Mouse (Mus musculus): ENCODE data around the gene Cfap45.

Cfap45 gene

GRCm38 (mm10) chr1:172493516-172493915 lies 27.1 kb upstream of the Cfap45 start:
- no peak for DNase-seq (ENCODE audit: low read depth in 2 of 2, low spot score in 2 of 2)

GRCm38 (mm10) chr1:172496030-172496429 lies 24.6 kb upstream of the Cfap45 start:
- no peak for DNase-seq (ENCODE audit: low read depth in 2 of 2, low spot score in 2 of 2)

- no peak for DNase-seq (ENCODE audit: low read depth in 2 of 2, low spot score in 2 of 2)
These were observed 23.2 kb upstream of the Cfap45 start for GRCm38 (mm10) chr1:172497428-172497827.

GRCm38 (mm10) chr1:172499765-172500441 lies 20.7 kb upstream of the Cfap45 start, which contains the start of gene Tagln2:
Gene Tagln2, plus strand, starts transcription at chr1:172500047.
- DNase-seq (ENCODE audit: low read depth in 2 of 2, low spot score in 2 of 2) = peak; percentile 24 to 32

- peak in 1 of 2 experiments; percentile 9 for DNase-seq (ENCODE audit: low read depth in 2 of 2, low spot score in 2 of 2)
These were observed 19.9 kb upstream of the Cfap45 start for GRCm38 (mm10) chr1:172500451-172501370.

GRCm38 (mm10) chr1:172501371-172502144 lies 19.0 kb upstream of the Cfap45 start:
- DNase-seq (ENCODE audit: low read depth in 2 of 2, low spot score in 2 of 2) = peak; percentile 64 to 68

GRCm38 (mm10) chr1:172502145-172503110 lies 18.2 kb upstream of the Cfap45 start:
- no peak for DNase-seq (ENCODE audit: low read depth in 2 of 2, low spot score in 2 of 2)

GRCm38 (mm10) chr1:172503111-172503997 lies 17.2 kb upstream of the Cfap45 start:
- DNase-seq (ENCODE audit: low read depth in 2 of 2, low spot score in 2 of 2) = no peak

GRCm38 (mm10) chr1:172504756-172505155 lies 15.8 kb upstream of the Cfap45 start:
- DNase-seq (ENCODE audit: low read depth in 2 of 2, low spot score in 2 of 2) = no peak

- no peak for DNase-seq (ENCODE audit: low read depth in 2 of 2, low spot score in 2 of 2)
These were observed 13.6 kb upstream of the Cfap45 start for GRCm38 (mm10) chr1:172507001-172507400.

GRCm38 (mm10) chr1:172507701-172508100 lies 12.9 kb upstream of the Cfap45 start:
- no peak for DNase-seq (ENCODE audit: low read depth in 2 of 2, low spot score in 2 of 2)

GRCm38 (mm10) chr1:172508172-172508571 lies 12.4 kb upstream of the Cfap45 start:
- no peak for DNase-seq (ENCODE audit: low read depth in 2 of 2, low spot score in 2 of 2)

- DNase-seq (ENCODE audit: low read depth in 2 of 2, low spot score in 2 of 2) = no peak
These were observed 11.4 kb upstream of the Cfap45 start for GRCm38 (mm10) chr1:172509235-172509634.

GRCm38 (mm10) chr1:172509983-172510382 lies 10.6 kb upstream of the Cfap45 start:
- no peak for DNase-seq (ENCODE audit: low read depth in 2 of 2, low spot score in 2 of 2)

GRCm38 (mm10) chr1:172510421-172510972 lies 10.1 kb upstream of the Cfap45 start:
- DNase-seq (ENCODE audit: low read depth in 2 of 2, low spot score in 2 of 2) = no peak

- DNase-seq (ENCODE audit: low read depth in 2 of 2, low spot score in 2 of 2) = peak in 1 of 2 experiments; percentile 39
These were observed 7.6 kb upstream of the Cfap45 start for GRCm38 (mm10) chr1:172512962-172513361.

- DNase-seq (ENCODE audit: low read depth in 2 of 2, low spot score in 2 of 2) = peak; percentile 62 to 73
These were observed 6.9 kb upstream of the Cfap45 start for GRCm38 (mm10) chr1:172513525-172514212.

GRCm38 (mm10) chr1:172514213-172514529 lies 6.4 kb upstream of the Cfap45 start:
- DNase-seq (ENCODE audit: low read depth in 2 of 2, low spot score in 2 of 2) = no peak

Measured in CD8-positive naive resting alpha-beta T cell, adult 2 months (primary cell).